Mouse (Mus musculus) cerebellum, adult 9-10 months (tissue): Measurements from ENCODE around the gene Ccm2l.

Experiments used
- DNase-seq: peaks from one replicate; pipeline ENCODE4 v3.0.0; 2022

The Ccm2l gene

GRCm38 (mm10) chr2:153090551-153091165 lies 24.9 kb downstream of the Ccm2l start:
- no peak for DNase-seq

GRCm38 (mm10) chr2:153107046-153107766 lies 41.5 kb downstream of the Ccm2l start:
- DNase-seq = no peak

DNA sequence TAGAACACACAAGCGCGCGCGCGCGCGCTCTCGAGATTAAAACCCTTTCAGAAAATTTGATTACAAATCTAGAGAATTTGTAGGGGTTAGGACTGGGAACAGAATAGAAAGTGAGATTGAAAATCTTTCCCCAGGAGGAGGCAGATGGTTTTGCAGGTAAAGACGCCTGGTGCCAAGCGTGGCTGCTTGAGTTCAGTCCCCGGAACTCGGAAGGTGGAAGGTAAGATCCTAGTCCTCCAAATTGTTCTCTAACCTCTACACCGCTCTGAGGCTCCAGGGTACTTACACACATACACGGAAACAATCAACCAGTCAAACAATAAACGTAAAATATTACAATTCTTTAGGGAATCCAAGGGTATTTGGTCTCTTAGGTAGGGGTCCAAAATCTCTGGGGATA lies 42.0 kb downstream of the Ccm2l start:
- DNase-seq = no peak

DNA sequence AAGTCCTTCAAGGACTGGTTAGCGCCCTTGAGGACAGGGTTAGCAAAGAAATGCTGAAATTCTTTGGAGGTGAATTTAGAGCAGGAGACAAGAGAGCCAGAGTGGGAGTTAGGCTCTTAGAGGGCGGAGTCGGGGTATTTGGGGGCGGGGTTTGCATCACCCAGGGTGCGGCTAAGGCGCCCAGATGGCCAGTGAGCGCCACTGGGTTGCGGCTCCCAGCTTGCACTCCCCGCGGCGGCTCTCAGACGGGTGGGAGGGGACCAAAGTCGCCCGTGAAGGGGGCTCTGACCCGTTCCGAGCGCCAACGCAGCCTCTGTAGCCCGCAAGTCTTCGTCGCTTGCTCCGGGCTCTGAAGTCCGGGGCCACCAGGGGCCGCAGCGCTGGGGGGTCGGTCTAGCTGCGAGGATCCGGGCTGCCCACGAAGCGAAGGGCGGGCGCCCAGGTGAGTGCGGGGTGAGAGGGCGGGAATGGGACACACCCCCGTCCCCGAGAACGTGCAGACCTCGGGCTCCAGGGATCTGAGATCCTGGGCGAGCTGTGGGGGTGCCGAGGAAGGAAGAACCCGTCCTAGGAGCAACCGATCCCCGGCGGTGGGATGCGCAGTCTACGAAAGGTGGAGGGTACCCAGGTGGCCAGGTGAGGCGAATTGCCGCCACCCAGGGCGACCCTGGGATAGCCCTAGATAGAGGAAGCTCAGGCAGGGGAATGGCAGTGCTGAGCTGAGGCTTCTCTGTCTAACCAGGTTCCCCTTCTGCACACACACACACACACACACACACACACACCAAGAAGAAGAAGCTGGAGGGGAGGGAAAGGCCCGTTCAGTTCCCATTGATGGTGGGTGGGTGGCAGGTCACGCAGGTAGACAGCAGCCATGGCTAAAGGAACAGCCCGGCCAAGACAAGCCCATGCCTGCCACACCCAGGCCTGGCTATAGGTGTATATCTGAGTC lies 42.8 kb downstream of the Ccm2l start, which contains the start of gene Hck:
TSS of gene Hck (plus strand) at position 156 of the 952 bp plus-strand sequence.
- DNase-seq = no peak

DNA sequence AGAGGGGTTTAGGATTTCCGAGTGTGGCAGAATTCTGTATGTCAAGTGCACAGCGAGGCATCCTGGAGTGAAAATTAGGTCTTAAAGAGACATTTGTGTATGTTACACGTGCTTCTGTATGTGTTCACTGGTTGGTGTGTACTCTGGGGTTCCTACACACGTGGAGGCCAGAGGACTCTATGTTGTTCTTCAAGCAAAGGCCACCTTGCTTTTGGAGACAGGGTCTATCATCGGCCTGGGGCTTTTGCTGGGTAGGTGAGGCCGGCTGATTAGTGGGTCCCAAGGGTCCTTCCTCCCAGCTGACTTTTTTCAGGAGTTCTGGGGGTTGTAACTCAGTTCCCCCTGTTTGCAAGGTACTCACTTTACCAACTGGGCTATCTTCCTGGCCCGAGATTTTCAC lies 43.8 kb downstream of the Ccm2l start:
- no peak for DNase-seq

- DNase-seq = no peak
Measured at GRCm38 (mm10) chr2:153111298-153111697, 45.5 kb downstream of the Ccm2l start.

DNA sequence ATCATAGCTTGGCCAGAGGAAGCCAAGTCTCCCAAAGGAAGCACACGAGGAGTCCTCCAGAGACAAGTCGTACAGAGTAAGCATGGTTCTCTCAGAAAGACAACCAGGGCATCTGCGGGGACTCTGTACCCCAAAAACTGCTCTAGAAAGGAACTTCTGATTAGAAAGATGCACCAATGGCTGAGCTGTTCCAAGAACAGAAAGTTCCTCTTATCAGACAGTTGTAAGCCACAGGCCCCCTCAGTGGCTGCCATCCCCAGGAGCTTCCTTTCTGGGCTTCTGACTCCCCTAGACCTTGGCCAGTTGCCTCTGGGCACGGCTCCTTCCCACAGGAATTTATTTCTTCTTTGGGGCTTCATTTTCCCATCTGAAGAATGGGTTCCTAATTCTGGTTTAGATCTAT lies 49.9 kb downstream of the Ccm2l start:
- DNase-seq = no peak

- DNase-seq = no peak
Measured at GRCm38 (mm10) chr2:153117051-153117486, 51.3 kb downstream of the Ccm2l start.

- no peak for DNase-seq
Measured at GRCm38 (mm10) chr2:153119488-153119887, 53.7 kb downstream of the Ccm2l start.

DNA sequence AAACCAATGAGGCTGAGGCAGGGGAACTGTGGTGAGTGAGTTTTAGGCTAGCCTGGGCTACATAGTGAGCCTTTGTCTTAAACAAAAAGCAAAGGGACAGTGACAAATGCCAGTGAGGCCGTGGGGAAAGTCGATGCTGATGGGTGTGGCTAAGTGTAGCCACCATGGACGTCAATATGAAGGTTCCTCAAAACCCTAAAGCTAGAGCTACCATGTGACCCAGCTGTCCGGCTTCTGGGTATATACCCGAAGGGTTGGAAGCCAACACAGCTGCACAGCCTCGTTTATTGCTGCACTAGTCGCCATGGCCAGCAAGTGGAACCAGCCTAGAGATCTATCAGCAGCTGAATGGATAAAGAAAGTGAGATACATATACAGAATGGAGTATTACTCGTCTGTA lies 54.4 kb downstream of the Ccm2l start:
- no peak for DNase-seq

- no peak for DNase-seq
Measured at GRCm38 (mm10) chr2:153121821-153122615, 56.3 kb downstream of the Ccm2l start.

DNA sequence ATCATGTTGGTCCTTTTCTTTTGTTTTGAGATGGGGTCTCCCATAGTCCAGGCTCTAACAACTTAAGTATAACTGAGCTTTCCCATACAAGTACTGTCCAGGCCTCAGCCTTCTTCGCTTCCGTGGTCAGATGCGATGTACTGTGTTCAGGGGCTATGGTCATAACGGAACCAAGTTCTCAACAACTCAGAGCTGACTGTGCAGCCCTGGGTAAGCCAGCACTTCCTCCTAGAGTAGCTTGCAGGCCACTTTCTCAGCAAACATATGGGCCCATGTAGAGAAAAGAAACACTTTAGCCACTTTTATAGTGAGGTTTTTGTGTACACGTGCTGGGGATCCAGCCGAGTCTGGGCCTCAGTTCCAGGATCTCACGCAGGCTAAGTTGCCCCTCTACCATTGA lies 56.9 kb downstream of the Ccm2l start:
- no peak for DNase-seq

GRCm38 (mm10) chr2:153125875-153126274 lies 60.1 kb downstream of the Ccm2l start:
- no peak for DNase-seq

DNA sequence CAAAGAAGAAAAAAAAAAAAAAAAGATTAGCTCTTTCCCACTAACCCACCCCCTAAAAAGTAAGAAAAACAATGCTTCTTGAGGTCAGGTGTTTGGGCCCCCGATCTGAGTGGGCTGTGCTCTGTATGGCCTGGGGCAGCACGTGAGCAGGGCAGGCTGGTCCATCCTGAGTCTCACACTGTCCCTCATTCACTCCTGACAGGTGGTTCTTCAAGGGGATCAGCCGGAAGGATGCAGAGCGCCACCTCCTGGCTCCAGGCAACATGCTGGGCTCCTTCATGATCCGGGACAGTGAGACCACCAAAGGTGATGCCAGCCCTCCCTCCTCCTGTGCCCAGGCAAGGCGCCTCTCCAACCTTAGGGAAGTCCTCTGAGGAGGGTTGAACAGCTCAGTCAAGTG lies 65.3 kb downstream of the Ccm2l start:
- no peak for DNase-seq
